Mouse (Mus musculus) neural tube, embryonic 12.5 days (tissue): ENCODE measurements around the gene Evc2. TPM values are rescaled to one million over a fixed set of nuclear protein-coding genes. Genes with fewer than 3 reads are reported as not detected.
A peak's percentile ranks its signal among the peaks of the same experiment; 100 is the strongest.

Experiments used
- ATAC-seq: fragments of 200-750 bp; cut with Nextera tagmentation; 2 replicates; pipeline ENCODE4 v1.8.0; 2017; ENCODE audit warnings: low read depth, mild to moderate bottlenecking, moderate TSS enrichment, moderate library complexity; ENCODE audit not compliant: low FRiP score
- H3K27ac ChIP-seq: fragments of 300-500 bp; sonication (generic); 2 replicates; pipeline ENCODE4 v1.5.1; 2016
- H3K27me3 ChIP-seq: fragments of 300-500 bp; sonication (generic); replicated peaks from 2 replicates; pipeline ENCODE4 v1.6.1; 2016; ENCODE audit warnings: mild to moderate bottlenecking
- H3K36me3 ChIP-seq: fragments of 300-500 bp; sonication (generic); 2 replicates; pipeline ENCODE4 v1.6.1; 2016; ENCODE audit warnings: mild to moderate bottlenecking
- H3K4me1 ChIP-seq: fragments of 300-500 bp; sonication (generic); 2 replicates; pipeline ENCODE4 v1.6.1; 2016
- H3K4me2 ChIP-seq: fragments of 300-500 bp; sonication (generic); replicated peaks from 2 replicates; pipeline ENCODE4 v1.6.1; 2016; ENCODE audit warnings: mild to moderate bottlenecking
- H3K4me3 ChIP-seq: fragments of 300-500 bp; sonication (generic); 2 replicates; pipeline ENCODE4 v1.5.1; 2016
- H3K9ac ChIP-seq: fragments of 300-500 bp; sonication (generic); 2 replicates; pipeline ENCODE4 v1.6.1; 2016; ENCODE audit warnings: mild to moderate bottlenecking
- H3K9me3 ChIP-seq: fragments of 300-500 bp; sonication (generic); 2 replicates; pipeline ENCODE4 v1.6.1; 2016; ENCODE audit warnings: mild to moderate bottlenecking
- WGBS: fragments of 180-500 bp; shearing (Covaris S2); methylation state at CpG from one replicate; pipeline ENCODE4 v1.1.7; 2016; 5-methylcytosine and 5-hydroxymethylcytosine counted together
- polyA plus RNA-seq: library from polyadenylated mRNA; unstranded; fragments of >200 nt; fragmentation: Nextera tagmentation; extraction: Ambion mirVana; gene quantifications from 2 replicates; pipeline ENCODE4 v1.2.1, GENCODE M21; 2016

The Evc2 gene
- polyA plus RNA-seq, result 8.9 and 9.0 TPM in 2 replicates

GRCm38 (mm10) chr5:37338288-37338687 lies at the start of gene Evc2:
TSS of gene Evc2 (plus strand) at chr5:37338499.
- Histone ChIP-seq H3K27ac (no peak within 1 kb of the TSS), H3K9me3 (no peaks in the 10 kb centered on the region), H3K4me2 (peak within 1 kb of the TSS; percentile 96), H3K27me3 (0 out of 2 replicates have a peak, but pooled peaks cover 10% of the 10 kb centered on the region), H3K4me1 (peaks cover 35% of the 10 kb centered on the region), H3K36me3 (no peaks in the 10 kb centered on the region), H3K4me3 (peak within 1 kb of the TSS; percentile 44), H3K9ac (peak within 1 kb of the TSS; percentile 55)
- peak; percentile 67 for ATAC-seq
- under 1% methylated on average over 27 of the region's 27 CpGs for WGBS

- no peak overlapping the region for H3K4me2 ChIP-seq
- H3K27me3 ChIP-seq, result no peaks in the 10 kb centered on the region
- H3K4me3 ChIP-seq, result no peak overlapping the region
- no peaks in the 10 kb centered on the region for H3K4me1 ChIP-seq
- no peaks in the 10 kb centered on the region for H3K9me3 ChIP-seq
- WGBS, result 25% methylated on average over 3 of the region's 3 CpGs
- peak; percentile 30; the same call in 1 of the 2 replicates for ATAC-seq
- H3K36me3 ChIP-seq, result peaks cover 68% of the 10 kb centered on the region
- H3K27ac ChIP-seq, result no peak overlapping the region
- no peak overlapping the region for H3K9ac ChIP-seq
Measured at GRCm38 (mm10) chr5:37289236-37289635, 49.1 kb upstream of the Evc2 start.

- peaks cover 55% of the 10 kb centered on the region for H3K36me3 ChIP-seq
- no peak overlapping the region for H3K4me2 ChIP-seq
- H3K9me3 ChIP-seq, result no peaks in the 10 kb centered on the region
- no peak for ATAC-seq
- no peaks in the 10 kb centered on the region for H3K4me1 ChIP-seq
- no peak overlapping the region for H3K27ac ChIP-seq
- H3K4me3 ChIP-seq, result no peak overlapping the region
- no peaks in the 10 kb centered on the region for H3K27me3 ChIP-seq
- no peak overlapping the region for H3K9ac ChIP-seq
- WGBS, result 77% methylated on average over 9 of the region's 9 CpGs
Measured at GRCm38 (mm10) chr5:37290983-37291382, 47.3 kb upstream of the Evc2 start.

- H3K4me2 ChIP-seq, result no peak overlapping the region
- no peak for ATAC-seq
- H3K9me3 ChIP-seq, result no peaks in the 10 kb centered on the region
- no peak overlapping the region for H3K9ac ChIP-seq
- no peak overlapping the region for H3K27ac ChIP-seq
- WGBS, result 81% methylated on average over 10 of the region's 10 CpGs
- H3K4me3 ChIP-seq, result no peak overlapping the region
- peaks cover 14% of the 10 kb centered on the region for H3K36me3 ChIP-seq
- no peaks in the 10 kb centered on the region for H3K4me1 ChIP-seq
- H3K27me3 ChIP-seq, result no peaks in the 10 kb centered on the region
Measured at GRCm38 (mm10) chr5:37296717-37297116, 41.6 kb upstream of the Evc2 start.

GRCm38 (mm10) chr5:37298370-37298769 lies 39.9 kb upstream of the Evc2 start:
- no peaks in the 10 kb centered on the region for H3K27me3 ChIP-seq
- H3K27ac ChIP-seq, result no peak overlapping the region
- H3K4me3 ChIP-seq, result no peak overlapping the region
- no peak overlapping the region for H3K4me2 ChIP-seq
- WGBS, result 30% methylated on average over 7 of the region's 7 CpGs
- H3K4me1 ChIP-seq, result no peaks in the 10 kb centered on the region
- peaks cover 11% of the 10 kb centered on the region; the same call in 1 of the 2 replicates for H3K36me3 ChIP-seq
- no peak for ATAC-seq
- no peaks in the 10 kb centered on the region for H3K9me3 ChIP-seq
- H3K9ac ChIP-seq, result no peak overlapping the region

GRCm38 (mm10) chr5:37310026-37310425 lies 28.3 kb upstream of the Evc2 start:
- H3K27me3 ChIP-seq, result no peaks in the 10 kb centered on the region
- no peaks in the 10 kb centered on the region for H3K9me3 ChIP-seq
- H3K36me3 ChIP-seq, result peaks cover 29% of the 10 kb centered on the region
- H3K4me1 ChIP-seq, result no peaks in the 10 kb centered on the region
- no peak for ATAC-seq
- no peak overlapping the region for H3K27ac ChIP-seq
- WGBS, result 90% methylated on average over 9 of the region's 9 CpGs
- no peak overlapping the region for H3K4me2 ChIP-seq
- no peak overlapping the region for H3K4me3 ChIP-seq
- no peak overlapping the region for H3K9ac ChIP-seq

GRCm38 (mm10) chr5:37312980-37313722 lies 25.1 kb upstream of the Evc2 start:
- Histone ChIP-seq H3K36me3 (peaks cover 49% of the 10 kb centered on the region), H3K4me3 (no peak overlapping the region)
- 93% methylated on average over 12 of the region's 12 CpGs for WGBS

GRCm38 (mm10) chr5:37318715-37319114 lies 19.6 kb upstream of the Evc2 start:
- Histone ChIP-seq H3K4me1 (no peaks in the 10 kb centered on the region), H3K4me3 (no peak overlapping the region), H3K4me2 (no peak overlapping the region), H3K9me3 (0 out of 2 replicates have a peak, but pooled peaks cover 5% of the 10 kb centered on the region), H3K9ac (no peak overlapping the region), H3K36me3 (peaks cover 53% of the 10 kb centered on the region), H3K27ac (no peak overlapping the region), H3K27me3 (no peaks in the 10 kb centered on the region)
- 89% methylated on average over 6 of the region's 6 CpGs for WGBS
- no peak for ATAC-seq

More at GRCm38 (mm10) chr5:37312980-37313722, 25.1 kb upstream of the Evc2 start:
- H3K4me2 ChIP-seq, result no peak overlapping the region
- H3K27me3 ChIP-seq, result no peaks in the 10 kb centered on the region
- H3K9ac ChIP-seq, result no peak overlapping the region
- H3K9me3 ChIP-seq, result 0 out of 2 replicates have a peak, but pooled peaks cover 5% of the 10 kb centered on the region
- H3K4me1 ChIP-seq, result no peaks in the 10 kb centered on the region
- no peak overlapping the region for H3K27ac ChIP-seq
- ATAC-seq, result no peak

- H3K4me2 ChIP-seq, result no peak overlapping the region
- no peaks in the 10 kb centered on the region for H3K27me3 ChIP-seq
- no peak for ATAC-seq
- H3K36me3 ChIP-seq, result peaks cover 49% of the 10 kb centered on the region
- no peak overlapping the region for H3K9ac ChIP-seq
- H3K4me1 ChIP-seq, result no peaks in the 10 kb centered on the region
- 0 out of 2 replicates have a peak, but pooled peaks cover 5% of the 10 kb centered on the region for H3K9me3 ChIP-seq
- WGBS, result 77% methylated on average over 3 of the region's 3 CpGs
- H3K27ac ChIP-seq, result no peak overlapping the region
- no peak overlapping the region for H3K4me3 ChIP-seq
Measured at GRCm38 (mm10) chr5:37320174-37320573, 18.1 kb upstream of the Evc2 start.

GRCm38 (mm10) chr5:37320761-37321160 lies 17.5 kb upstream of the Evc2 start:
- ATAC-seq, result no peak
- H3K4me2 ChIP-seq, result no peak overlapping the region
- H3K27me3 ChIP-seq, result no peaks in the 10 kb centered on the region
- WGBS, result 90% methylated on average over 4 of the region's 4 CpGs
- no peaks in the 10 kb centered on the region for H3K4me1 ChIP-seq
- H3K9me3 ChIP-seq, result 0 out of 2 replicates have a peak, but pooled peaks cover 5% of the 10 kb centered on the region
- no peak overlapping the region for H3K4me3 ChIP-seq
- H3K27ac ChIP-seq, result no peak overlapping the region
- H3K36me3 ChIP-seq, result peaks cover 49% of the 10 kb centered on the region
- no peak overlapping the region for H3K9ac ChIP-seq

- Histone ChIP-seq H3K27me3 (no peaks in the 10 kb centered on the region), H3K9ac (no peak overlapping the region), H3K36me3 (peaks cover 34% of the 10 kb centered on the region), H3K27ac (no peak overlapping the region), H3K9me3 (no peaks in the 10 kb centered on the region), H3K4me1 (no peaks in the 10 kb centered on the region), H3K4me3 (no peak overlapping the region), H3K4me2 (no peak overlapping the region)
- ATAC-seq, result no peak
- 90% methylated on average over 6 of the region's 6 CpGs for WGBS
Measured at GRCm38 (mm10) chr5:37326675-37327074, 11.6 kb upstream of the Evc2 start.

GRCm38 (mm10) chr5:37330449-37331132 lies 7.7 kb upstream of the Evc2 start:
- no peak overlapping the region for H3K27ac ChIP-seq
- 0 out of 2 replicates have a peak, but pooled peaks cover 3% of the 10 kb centered on the region for H3K27me3 ChIP-seq
- H3K36me3 ChIP-seq, result peaks cover 20% of the 10 kb centered on the region
- 82% methylated on average over 8 of the region's 8 CpGs for WGBS
- H3K4me2 ChIP-seq, result no peak overlapping the region
- H3K4me1 ChIP-seq, result no peaks in the 10 kb centered on the region
- no peak overlapping the region for H3K4me3 ChIP-seq
- no peak overlapping the region for H3K9ac ChIP-seq
- ATAC-seq, result no peak
- H3K9me3 ChIP-seq, result no peaks in the 10 kb centered on the region
